Mouse (Mus musculus) heart, adult 18-20 months (tissue): ENCODE measurements around the gene Vcl. TPM values are rescaled to one million over a fixed set of nuclear protein-coding genes. Genes with fewer than 3 reads are reported as not detected.
A peak's percentile ranks its signal among the peaks of the same experiment; 100 is the strongest.

Experiments used
- DNase-seq, 2 experiments: peaks; one replicate each; pipeline ENCODE4 v3.0.0; 2021 to 2022; ENCODE audit warnings: mixed read lengths in 1 of 2
- long read RNA-seq, 2 experiments: library from polyadenylated mRNA; stranded (forward); transcript quantifications; one replicate each; pipeline ENCODE4 v2.0.0; 2021
- total RNA-seq, 2 experiments: library from RNA; stranded (reverse); gene quantifications; 2 replicates each; pipeline ENCODE4 v1.2.3; 2021

Vcl gene
- 100 to 1,000 TPM; 105 to 116 TPM for total RNA-seq
- long read RNA-seq, experiment 1, full-length matches to known transcripts, result 17 of 37 reads
- long read RNA-seq, experiment 1, partial matches to known transcripts, result 19 of 37 reads
- long read RNA-seq, experiment 1, other reads (novel, unspliced or antisense), result 1 of 37 reads
- long read RNA-seq, experiment 2, full-length matches to known transcripts, result 8 of 29 reads
- long read RNA-seq, experiment 2, partial matches to known transcripts, result 20 of 29 reads
- long read RNA-seq, experiment 2, other reads (novel, unspliced or antisense), result 1 of 29 reads

GRCm38 (mm10) chr14:20928848-20929745, at the start of gene Vcl:
TSS of gene Vcl (plus strand) at chr14:20929398.
- DNase-seq, result peak; percentile 99 to 100

DNA sequence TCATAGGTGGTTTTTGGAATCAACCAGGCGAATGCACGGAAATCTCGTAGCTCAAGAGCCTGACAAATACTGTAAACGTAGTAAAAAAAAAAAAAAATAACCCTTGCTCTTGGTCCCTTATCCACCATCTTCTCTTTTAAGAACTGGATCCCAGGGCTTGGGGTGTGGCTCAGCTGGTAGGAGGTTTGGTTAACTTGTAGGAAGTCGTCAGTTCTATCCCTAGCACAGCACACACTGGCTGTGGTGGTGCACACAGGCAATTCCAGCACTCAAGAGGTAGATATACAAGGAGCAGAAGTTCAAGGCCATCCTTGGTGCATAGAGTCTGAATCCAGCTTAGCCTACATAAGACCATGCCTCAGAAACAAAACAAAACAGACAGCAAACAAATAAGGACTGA, 44.5 kb upstream of the Vcl start:
- no peak for DNase-seq

DNA sequence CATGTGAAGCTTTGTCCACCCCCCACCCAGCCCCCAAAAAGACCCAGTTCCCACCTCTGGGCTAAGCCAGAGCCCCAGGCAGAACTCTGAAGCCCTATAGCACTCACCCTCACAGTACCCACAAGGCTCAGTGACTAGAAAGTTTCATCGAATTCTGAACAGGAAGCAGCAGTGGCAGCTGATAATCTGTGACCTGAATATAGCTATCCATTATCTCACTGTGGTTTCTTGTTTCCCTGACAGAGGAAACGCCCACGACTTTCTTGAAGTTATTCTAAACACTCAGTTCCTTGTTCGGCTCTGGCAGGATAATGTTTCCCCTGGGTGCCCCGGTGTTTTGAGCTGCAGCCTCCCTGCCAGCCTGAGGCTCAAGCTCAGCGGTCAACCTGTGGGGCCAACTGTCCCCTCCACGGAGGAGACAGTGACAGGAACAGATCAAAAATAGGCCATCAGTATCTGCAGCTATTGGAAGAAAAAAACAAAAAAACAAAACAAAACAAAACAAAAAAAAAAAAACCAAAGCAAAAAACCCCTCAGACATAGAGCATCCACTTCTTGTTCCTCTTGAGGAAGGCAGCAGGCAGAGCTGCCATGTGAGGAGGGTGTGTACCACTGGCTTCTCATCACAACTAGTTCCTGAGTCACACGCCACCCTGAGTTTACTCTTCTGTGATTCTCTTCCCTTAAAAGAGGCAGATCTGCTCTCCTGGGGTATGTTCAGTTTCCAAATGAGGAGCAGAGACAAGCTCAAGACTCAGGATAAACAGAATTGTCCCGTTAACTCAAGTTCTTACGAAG, 43.9 kb upstream of the Vcl start:
- DNase-seq, result peak; percentile 32 to 73

DNA sequence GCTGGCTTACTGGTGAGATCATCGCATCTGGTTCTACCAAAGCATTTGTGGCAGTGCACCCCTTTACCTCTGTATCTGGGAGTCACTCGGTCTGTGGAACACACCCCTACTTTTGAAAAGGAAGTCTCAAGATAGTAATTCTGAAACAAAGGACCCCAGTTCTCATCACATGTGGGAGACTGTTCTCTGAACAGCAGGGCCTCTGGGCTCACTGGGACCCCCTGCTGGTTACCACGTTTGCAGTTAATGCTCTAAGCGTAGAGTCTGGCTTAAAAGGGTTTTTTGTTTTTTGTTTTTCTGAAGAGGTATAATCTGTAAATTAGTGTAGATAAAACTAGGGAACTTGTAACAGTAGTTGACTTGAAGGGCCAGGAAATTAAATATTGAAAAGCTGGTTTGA, 42.9 kb upstream of the Vcl start:
- DNase-seq, result peak; percentile 45 to 64

GRCm38 (mm10) chr14:20887541-20888085, 41.6 kb upstream of the Vcl start:
- no peak for DNase-seq

GRCm38 (mm10) chr14:20891941-20892402, 37.2 kb upstream of the Vcl start:
- peak; percentile 44 to 64 for DNase-seq

DNA sequence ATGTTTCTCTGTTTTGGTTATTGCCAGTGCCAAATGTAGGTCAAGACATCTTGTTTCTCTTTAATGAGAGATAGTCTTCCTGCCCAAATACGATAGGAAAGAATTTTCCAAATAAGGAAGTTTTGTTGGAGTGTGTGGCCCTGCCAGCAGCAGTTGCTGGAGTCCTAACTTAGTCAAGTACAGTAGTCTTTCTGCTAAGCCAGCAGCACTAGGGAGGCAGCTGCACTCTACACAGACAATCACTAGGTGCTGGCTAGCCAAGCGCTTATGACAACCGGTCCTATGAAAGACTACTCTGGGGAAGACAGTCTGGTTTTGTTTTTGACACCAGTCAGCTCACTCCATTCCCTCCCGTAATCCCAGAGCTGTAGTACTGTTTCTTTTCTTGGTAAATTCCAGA, 35.4 kb upstream of the Vcl start:
- DNase-seq, result peak; percentile 34 to 40

DNA sequence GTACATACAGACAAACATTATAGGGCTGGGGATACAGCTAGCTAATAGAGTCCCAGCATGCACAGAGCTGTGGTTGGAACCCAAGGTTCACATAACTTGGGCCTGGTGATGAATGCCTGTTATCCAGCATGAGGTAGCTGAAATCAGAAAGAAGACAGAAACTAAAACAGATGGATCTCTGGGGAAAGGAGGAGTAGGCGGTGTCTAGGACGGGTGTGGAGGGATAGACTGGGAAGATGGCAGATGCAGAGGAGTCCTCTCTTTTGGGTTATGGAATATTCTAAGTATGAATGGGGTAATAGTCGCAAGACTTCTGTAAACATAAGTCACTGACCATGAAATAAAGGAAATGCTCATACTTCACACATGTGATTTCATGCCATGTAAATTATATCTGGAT, 27.9 kb upstream of the Vcl start:
- no peak for DNase-seq

GRCm38 (mm10) chr14:20903137-20903536, 26.1 kb upstream of the Vcl start:
- no peak for DNase-seq

DNA sequence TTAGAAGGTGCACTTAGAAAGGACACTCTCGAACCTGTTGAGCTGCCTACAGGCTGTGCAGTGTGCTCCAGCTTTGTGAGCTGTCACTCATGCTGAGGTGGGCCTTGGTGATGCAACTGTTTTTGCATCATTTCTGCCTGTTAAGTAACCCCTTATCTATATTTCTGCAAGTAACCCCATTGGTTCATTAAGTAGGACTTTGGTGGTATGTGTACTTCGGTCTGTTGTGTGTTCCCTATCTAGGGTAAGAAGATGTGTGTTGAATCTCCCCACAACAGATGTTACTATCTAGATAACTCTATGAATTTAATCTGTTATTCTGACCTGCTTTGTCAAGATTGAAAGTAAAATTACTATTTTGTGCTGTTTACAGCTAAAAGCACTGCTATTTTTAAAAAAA, 17.4 kb upstream of the Vcl start:
- DNase-seq, result no peak

GRCm38 (mm10) chr14:20914415-20914814, 14.8 kb upstream of the Vcl start:
- DNase-seq, result peak in 1 of 2 experiments; percentile 25

DNA sequence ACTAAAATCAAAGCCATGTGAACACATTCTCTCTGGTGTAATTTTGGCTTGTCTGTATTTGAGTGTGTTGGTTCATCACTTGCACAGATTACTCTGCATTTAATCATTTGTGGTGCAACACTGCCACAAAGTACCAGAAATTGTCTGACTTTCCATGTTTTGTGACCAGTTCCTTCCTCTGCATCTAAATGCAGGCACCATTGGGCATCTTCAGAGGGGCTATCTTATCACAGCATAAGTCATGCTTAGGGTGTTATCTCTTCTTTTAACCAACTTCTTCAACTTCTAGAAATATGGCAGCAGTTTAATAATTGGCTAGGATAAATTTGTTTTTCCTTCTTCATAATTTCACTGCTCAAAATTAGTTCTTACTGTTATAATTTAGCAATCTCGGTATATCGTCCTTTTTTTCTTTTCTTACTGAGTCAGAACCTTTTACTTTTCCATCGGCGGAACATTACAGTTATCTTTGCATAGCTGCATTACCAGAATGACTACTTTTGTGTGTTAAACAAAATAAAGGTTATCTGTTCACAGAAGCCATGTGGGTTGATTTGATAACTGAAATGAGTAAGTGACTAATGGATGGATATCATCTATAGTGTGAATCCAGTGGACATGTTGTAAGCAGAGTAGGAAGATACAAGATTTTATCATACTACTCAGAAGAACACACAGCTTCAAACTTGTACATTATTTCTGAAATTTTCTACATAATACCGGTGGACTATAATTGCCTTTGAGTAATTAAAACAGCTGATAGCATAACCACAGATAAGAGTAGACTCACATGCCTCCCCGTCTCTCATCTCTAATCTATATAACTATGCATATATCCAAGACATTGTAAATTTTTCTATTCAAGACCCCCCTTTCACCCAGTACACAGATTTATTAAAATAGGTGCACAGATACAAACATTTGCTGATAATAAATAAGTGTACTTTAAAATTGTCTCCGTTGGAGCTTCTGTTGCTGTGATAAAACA, 12.3 kb upstream of the Vcl start:
- DNase-seq, result no peak

- no peak for DNase-seq
These were observed 5.0 kb upstream of the Vcl start for GRCm38 (mm10) chr14:20924071-20924789.

GRCm38 (mm10) chr14:20927470-20928307, 1.5 kb upstream of the Vcl start:
- no peak for DNase-seq

DNA sequence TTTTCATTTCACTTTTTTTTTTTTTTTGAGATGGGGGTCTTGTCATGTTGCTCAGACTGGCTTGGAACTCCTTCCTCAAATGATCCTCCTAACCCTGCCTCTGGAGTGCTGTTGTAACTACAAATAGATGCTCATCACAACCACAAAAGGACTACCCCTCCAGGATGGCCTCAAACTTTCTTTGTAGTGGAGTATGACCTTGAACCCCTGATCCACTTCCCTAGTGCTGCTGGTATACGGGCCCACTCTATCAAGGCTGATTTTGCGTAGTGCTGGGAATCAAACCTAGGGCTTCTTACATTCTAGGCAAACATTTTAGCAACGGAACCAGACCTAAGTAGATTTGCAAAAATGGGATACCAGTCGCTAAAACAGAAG, 901 bp upstream of the Vcl start:
- DNase-seq, result peak in 1 of 2 experiments; percentile 19

DNA sequence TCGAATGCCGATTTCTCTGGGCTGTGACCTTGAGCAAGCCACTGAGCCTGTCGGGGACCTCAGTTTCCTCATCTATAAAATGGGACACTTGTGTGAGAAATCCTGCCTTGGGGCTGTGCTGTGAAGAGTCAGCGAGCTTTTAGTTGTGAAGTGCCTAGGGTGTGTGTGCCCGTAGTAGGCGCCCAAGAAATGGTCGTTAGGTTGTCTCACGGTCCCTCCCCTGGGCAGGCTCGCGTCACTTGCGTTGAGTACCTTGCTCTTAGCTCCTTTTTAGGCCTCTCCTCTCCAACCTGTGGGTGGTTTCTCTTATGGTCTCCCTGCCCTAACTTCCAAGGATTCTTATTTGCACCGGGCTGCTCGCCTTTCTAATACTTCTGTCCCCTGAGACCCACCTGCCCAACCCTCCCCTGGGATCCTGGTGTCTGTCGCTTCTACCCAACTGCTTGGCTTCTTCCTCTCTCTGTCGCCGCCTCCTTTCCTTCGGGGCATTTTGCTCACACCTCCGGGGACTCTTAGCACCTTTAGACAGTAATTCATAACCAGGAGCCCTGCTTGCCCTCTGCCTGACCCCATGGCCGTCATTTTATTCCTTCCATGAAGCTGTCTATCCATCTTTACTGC, 726 bp downstream of the Vcl start:
- DNase-seq, result peak; percentile 41 to 71

DNA sequence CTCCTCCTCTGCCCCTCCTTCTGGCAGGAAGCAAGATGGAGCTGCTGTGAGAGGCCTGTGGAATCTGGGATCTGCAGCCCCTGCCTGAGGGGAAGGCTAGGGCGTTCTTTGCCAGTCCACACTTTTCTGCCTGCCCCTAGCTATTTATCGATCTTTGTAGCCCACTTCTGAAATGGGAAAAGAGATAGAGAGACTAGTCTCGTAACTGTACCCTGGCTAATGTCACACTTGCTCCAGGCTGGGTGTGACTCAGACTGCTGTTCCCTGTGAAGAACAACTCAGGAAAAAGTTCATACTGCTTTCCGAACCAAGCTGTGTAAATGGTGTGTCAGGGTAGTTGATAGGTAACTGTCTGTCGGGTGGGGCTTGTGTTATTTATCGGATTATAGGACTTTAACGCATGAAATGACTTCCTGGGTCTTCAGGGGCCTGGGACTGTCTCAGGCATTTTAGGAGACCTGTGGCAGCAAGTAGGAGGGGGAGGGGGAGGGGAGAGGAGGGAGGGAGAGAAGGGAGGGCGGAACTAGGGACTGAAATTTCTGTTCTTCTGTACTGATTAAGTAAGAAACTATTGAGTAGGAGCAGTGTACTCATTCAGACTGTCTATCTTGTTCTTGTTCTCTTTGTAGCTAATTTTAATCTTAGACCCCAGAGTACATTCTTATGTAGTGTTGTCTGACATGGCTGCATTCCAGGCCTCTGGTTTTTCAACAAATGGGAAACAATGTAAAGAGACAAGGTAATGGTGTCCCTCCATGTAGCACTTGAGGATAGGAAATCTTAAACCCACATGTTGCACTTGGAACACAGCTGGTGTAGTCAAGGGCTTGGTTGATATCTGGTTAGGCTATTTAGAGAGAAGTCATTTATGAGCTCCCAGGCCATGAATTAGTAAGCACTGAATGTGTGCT, 1.5 kb downstream of the Vcl start:
- DNase-seq, result peak; percentile 43 to 49

- DNase-seq, result peak in 1 of 2 experiments; percentile 45
These were observed 9.2 kb downstream of the Vcl start for GRCm38 (mm10) chr14:20938424-20938823.
